Mouse (Mus musculus): ENCODE data around the gene Rcsd1.

GRCm38 (mm10) chr1:165734840-165735239 lies 25.3 kb upstream of the Rcsd1 start:
- no peak for TF ChIP-seq POLR2A (IDR thresholded peaks at IDR 0.05; ENCODE audit: low read depth, low read length)
- no peak for TF ChIP-seq ZC3H11A (IDR thresholded peaks at IDR 0.05; ENCODE audit: low read depth, low read length)
- no peak for TF ChIP-seq MAZ (IDR thresholded peaks at IDR 0.05; ENCODE audit: low read depth, low read length)
- no peak for TF ChIP-seq EP300 (IDR thresholded peaks at IDR 0.05; ENCODE audit: low read length)
- TF ChIP-seq USF1 (IDR thresholded peaks at IDR 0.05; ENCODE audit: low read depth, low read length): no peak
- TF ChIP-seq ZNF384 (IDR thresholded peaks at IDR 0.05; ENCODE audit: low read depth, low read length): no peak
- TF ChIP-seq CTCF (conservative IDR thresholded peaks at IDR 0.05 in 1 of 2, IDR thresholded peaks at IDR 0.05 in 1 of 2; ENCODE audit: low read depth in 2 of 2, low read length in 2 of 2): no peak
- no peak for TF ChIP-seq ZKSCAN1 (IDR thresholded peaks at IDR 0.05; ENCODE audit: borderline replicate concordance, low read depth, low read length)
- TF ChIP-seq ELF1 (IDR thresholded peaks at IDR 0.05; ENCODE audit: low read depth, low read length): no peak
- no peak for TF ChIP-seq KAT2A (IDR thresholded peaks at IDR 0.05; ENCODE audit: insufficient replicate concordance, low read length)
